In genomic region chr19:19306476-19307131, GRCm38 (mm10) we compare ENCODE assay signal across 14 mouse cellular contexts.
A peak's percentile ranks its signal among the peaks of the same experiment; 100 is the strongest.
DNase-seq lines count a peak whose midpoint lies in the region; TF ChIP-seq lines count a peak whose summit lies in the region.
"Had no signal": no experiment of that assay in that cellular context is flagged by ENCODE, and none has a peak within 500 bp of the region (broad histone marks: within the 10 kb centered on the region; RNA-seq: fewer than 3 reads in every experiment).

No protein-coding gene starts in this region.

- intact Hi-C loops in left cerebral cortex, adult 2 months (cut with DNase I) = no loop called here

- TF ChIP-seq CTCF in left cerebral cortex, adult 2 months (IDR thresholded peaks at IDR 0.05) = no peak

- peak overlapping the region; percentile 44; the same call in 1 of the 2 replicates for H3K27ac ChIP-seq in left cerebral cortex, adult 2 months
- H3K27ac ChIP-seq: heart, embryonic 13.5 days; hindbrain, embryonic 15.5 days; lung, embryonic 15.5 days had no signal

- DNase-seq in frontal cortex, adult 2 months (ENCODE audit: extremely low spot score in 1 of 2, low spot score in 1 of 2) = peak; percentile 21 to 64
- DNase-seq in frontal cortex, postnatal 14 days (ENCODE audit: low spot score in 2 of 2) = no peak
- peak; percentile 9 for DNase-seq in adrenal gland, adult 8-10 months
- DNase-seq in brain, embryonic 18.5 days (ENCODE audit: low read depth, low spot score) = peak; percentile 62
- DNase-seq in left cerebral cortex, adult 2 months (ENCODE audit: extremely low spot score in 1 of 2, low spot score in 2 of 2) = no peak
- no peak for DNase-seq in thymus, postnatal 0 days (ENCODE audit: low spot score)
- DNase-seq in heart, adult 18-20 months = no peak
- DNase-seq in kidney, adult 9 months = no peak
- DNase-seq: cerebellum, postnatal 10 days; kidney, postnatal 25 days; thymus, postnatal 36 days had no signal

- no peak overlapping the region for H3K4me3 ChIP-seq in left cerebral cortex, adult 2 months
- H3K4me3 ChIP-seq: heart, embryonic 13.5 days; hindbrain, embryonic 15.5 days; lung, embryonic 15.5 days had no signal

Comparison
In these comparisons a context has a peak if more than half of its experiments do, and no peak if none do; other contexts are left out.
1. DNase-seq: peak in frontal cortex, adult 2 months (2 of 2), adrenal gland, adult 8-10 months (single experiment) and brain, embryonic 18.5 days (single experiment); none in frontal cortex, postnatal 14 days (0 of 2), left cerebral cortex, adult 2 months (0 of 2), thymus, postnatal 0 days (single experiment), heart, adult 18-20 months (0 of 2) and kidney, adult 9 months (single experiment).